Mouse (Mus musculus) urinary bladder, postnatal 4 days (tissue): ENCODE measurements around the gene Rimbp3.
"Not testable (repeated sequence)": the region's sequence is repeated elsewhere in the genome, so short reads cannot be mapped to it uniquely, and the experiment has no call there.

Experiments used
- DNase-seq, 2 experiments: peaks; one replicate each; pipeline ENCODE4 v3.0.0; 2021 to 2022; ENCODE audit warnings: low spot score in 2 of 2

Rimbp3 gene

GRCm38 (mm10) chr16:17216934-17217633 lies 8.7 kb downstream of the Rimbp3 start:
- DNase-seq = no peak

- no peak for DNase-seq
These were observed 11.8 kb downstream of the Rimbp3 start for GRCm38 (mm10) chr16:17220127-17220733.

GRCm38 (mm10) chr16:17222197-17222596 lies 13.8 kb downstream of the Rimbp3 start:
- DNase-seq = peak; percentile 94 to 100

- no peak for DNase-seq
These were observed 17.2 kb downstream of the Rimbp3 start for GRCm38 (mm10) chr16:17225584-17225983.

GRCm38 (mm10) chr16:17226496-17226895 lies 18.1 kb downstream of the Rimbp3 start:
- DNase-seq = no peak

- not testable (repeated sequence) for DNase-seq
These were observed 23.1 kb downstream of the Rimbp3 start for GRCm38 (mm10) chr16:17231523-17231922.

- DNase-seq = peak; percentile 95
These were observed 24.6 kb downstream of the Rimbp3 start, which contains the start of gene Hic2 for GRCm38 (mm10) chr16:17232794-17233701. Hic2 (plus strand) TSS chr16:17233572.

- DNase-seq = no peak
These were observed 25.5 kb downstream of the Rimbp3 start for GRCm38 (mm10) chr16:17233702-17234498.

- DNase-seq = no peak
These were observed 26.1 kb downstream of the Rimbp3 start for GRCm38 (mm10) chr16:17234499-17234895.

GRCm38 (mm10) chr16:17234916-17235665 lies 26.7 kb downstream of the Rimbp3 start:
- DNase-seq = no peak

- no peak for DNase-seq
These were observed 29.2 kb downstream of the Rimbp3 start for GRCm38 (mm10) chr16:17237634-17238033.

- DNase-seq = no peak
These were observed 31.0 kb downstream of the Rimbp3 start for GRCm38 (mm10) chr16:17239409-17239808.

GRCm38 (mm10) chr16:17243731-17244130 lies 35.3 kb downstream of the Rimbp3 start:
- no peak for DNase-seq

GRCm38 (mm10) chr16:17244996-17245395 lies 36.6 kb downstream of the Rimbp3 start:
- DNase-seq = no peak

GRCm38 (mm10) chr16:17247727-17248126 lies 39.3 kb downstream of the Rimbp3 start:
- DNase-seq = no peak

- no peak for DNase-seq
These were observed 40.7 kb downstream of the Rimbp3 start for GRCm38 (mm10) chr16:17249135-17249534.

- DNase-seq = peak in 1 of 2 experiments; percentile 82
These were observed 43.1 kb downstream of the Rimbp3 start for GRCm38 (mm10) chr16:17251539-17251938.

GRCm38 (mm10) chr16:17252086-17252726 lies 43.8 kb downstream of the Rimbp3 start:
- no peak for DNase-seq

- no peak for DNase-seq
These were observed 44.4 kb downstream of the Rimbp3 start for GRCm38 (mm10) chr16:17252841-17253240.

- no peak for DNase-seq
These were observed 45.7 kb downstream of the Rimbp3 start for GRCm38 (mm10) chr16:17254005-17254597.
